Mouse (Mus musculus): ENCODE data around the gene Rnpep. TPM values are rescaled to one million over a fixed set of nuclear protein-coding genes. Genes with fewer than 3 reads are reported as not detected.

Gene Rnpep
- 37.2 and 60.2 TPM in 2 replicates for polyA plus RNA-seq (2012; rRNA removed)

DNA sequence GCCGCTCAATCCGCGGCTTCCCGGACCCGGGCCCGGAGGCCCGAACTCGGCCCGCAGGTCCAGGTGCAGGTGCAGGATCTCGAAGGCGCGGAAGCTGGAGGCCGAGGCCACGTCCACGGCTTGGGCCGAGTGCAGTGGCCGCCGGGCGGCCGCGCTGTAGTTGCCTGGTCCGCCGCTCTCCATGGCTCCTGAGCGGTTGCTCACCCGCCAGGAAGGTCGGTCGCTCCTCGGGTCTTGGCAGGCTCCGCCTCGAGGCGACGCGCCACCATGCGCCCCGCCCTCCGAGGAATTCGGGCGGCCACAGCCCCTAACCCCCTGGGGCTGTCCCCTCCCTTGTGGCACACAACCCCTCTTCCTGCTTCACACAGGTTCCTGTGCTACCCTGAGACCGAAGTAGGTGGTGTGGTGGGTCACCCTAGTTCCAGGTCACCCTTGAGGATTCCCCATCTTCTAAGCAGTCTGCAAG, at the start of gene Rnpep:
Rnpep (minus strand) TSS at position 259 of the 466 bp plus-strand sequence.

DNA sequence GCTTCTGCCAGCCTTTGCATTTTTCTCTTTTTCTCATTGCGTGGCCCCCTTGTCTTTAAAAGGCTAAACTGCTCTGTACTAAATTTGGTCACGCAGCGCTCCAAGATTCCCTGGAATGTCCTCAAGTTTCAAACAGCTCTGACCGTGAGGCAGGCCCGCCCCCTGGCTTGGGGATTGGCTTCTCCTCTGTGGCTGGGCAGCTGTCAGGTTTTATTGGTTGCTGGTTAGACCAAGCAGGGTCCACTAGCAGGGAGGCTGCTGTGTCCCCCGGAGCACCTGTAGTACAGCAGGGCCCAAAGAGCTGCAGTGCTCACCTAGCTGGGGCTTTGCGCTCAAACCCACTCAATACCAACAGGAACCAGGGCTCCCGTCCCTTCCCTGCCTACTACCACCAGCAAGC, 40.7 kb upstream of the Rnpep start, which contains the start of gene Lmod1:
Lmod1 (plus strand) TSS at position 237 of the 400 bp plus-strand sequence.

GRCm38 (mm10) chr1:135313284-135314031, 29.6 kb upstream of the Rnpep start, which contains the start of gene Timm17a:
TSS of gene Timm17a (minus strand) at chr1:135313778.

DNA sequence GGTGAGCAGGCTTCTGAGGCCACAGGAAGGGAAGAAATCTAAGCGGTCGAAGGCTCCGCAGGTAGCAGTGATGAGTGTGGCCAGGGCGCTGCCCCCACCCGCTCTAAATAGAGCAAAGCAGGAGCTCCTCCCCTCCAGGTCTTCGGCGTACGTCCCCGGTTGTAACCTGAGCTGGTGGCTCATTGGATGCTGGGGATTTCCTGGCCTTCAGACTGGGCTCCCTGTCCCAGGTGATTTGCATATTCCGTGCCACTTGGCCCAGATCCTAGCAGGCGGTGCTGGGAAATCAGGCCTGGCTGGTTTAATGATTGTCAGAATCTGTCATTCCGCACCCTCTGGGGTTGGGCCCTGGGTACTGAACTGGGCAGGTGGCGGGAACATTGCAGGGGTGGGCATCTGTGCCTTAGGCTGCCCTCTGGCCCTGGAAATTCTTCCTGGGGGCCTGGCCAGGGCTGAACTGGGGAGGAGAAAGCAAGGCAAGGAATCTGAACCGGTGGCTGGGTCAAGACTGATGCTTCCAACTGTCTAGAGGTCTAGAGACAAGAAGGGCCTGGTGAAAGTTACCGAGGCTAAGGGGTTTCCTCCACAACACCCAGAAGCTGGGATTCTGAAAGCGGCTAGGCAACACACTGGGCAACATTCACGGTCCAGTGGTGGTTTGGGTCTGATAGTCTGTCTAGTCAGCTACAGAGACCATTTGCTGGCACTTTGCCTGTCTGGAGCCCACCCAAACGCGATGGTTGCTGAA, 25.3 kb downstream of the Rnpep start, which contains the start of gene Elf3:
Elf3 (minus strand) TSS at position 189 of the 748 bp plus-strand sequence.

Other genes starting within 250 kb of the Rnpep start
- 16.8 and 43.1 TPM in 2 replicates for gene Lgr6, start 178.8 kb downstream of the Rnpep start, polyA plus RNA-seq (2012; rRNA removed)
- gene Ptpn7, start 151.4 kb downstream of the Rnpep start, polyA plus RNA-seq (2012; rRNA removed), result 2.6 and 3.0 TPM in 2 replicates
- 61.2 and 73.1 TPM in 2 replicates for gene Arl8a, start 137.3 kb downstream of the Rnpep start, polyA plus RNA-seq (2012; rRNA removed)
- 0.51 and 0.75 TPM in 2 replicates for gene Gpr37l1, start 116.4 kb downstream of the Rnpep start, polyA plus RNA-seq (2012; rRNA removed)
- 30.0 and 44.9 TPM in 2 replicates for gene Elf3, start 25.5 kb downstream of the Rnpep start, polyA plus RNA-seq (2012; rRNA removed)
- gene Timm17a, start 29.7 kb upstream of the Rnpep start, polyA plus RNA-seq (2012; rRNA removed), result 38.9 and 47.8 TPM in 2 replicates
- 28.7 and 41.9 TPM in 2 replicates for gene Lmod1, start 40.7 kb upstream of the Rnpep start, polyA plus RNA-seq (2012; rRNA removed)
- gene Shisa4, start 91.2 kb upstream of the Rnpep start, polyA plus RNA-seq (2012; rRNA removed), result 44.5 and 51.2 TPM in 2 replicates
- gene Ipo9, start 146.4 kb upstream of the Rnpep start, polyA plus RNA-seq (2012; rRNA removed), result 176 and 195 TPM in 2 replicates

All from ovary, adult 2 months (tissue).